Mouse (Mus musculus): ENCODE data around the gene Uhmk1. TPM values are rescaled to one million over a fixed set of nuclear protein-coding genes. Genes with fewer than 3 reads are reported as not detected.

Uhmk1 gene
- total and polyA plus RNA-seq, 2 experiments from 2014 or later = 2.6 to 10.4 TPM

GRCm38 (mm10) chr1:170174814-170175332, 40.3 kb downstream of the Uhmk1 start, which contains the start of gene Uap1:
TSS of gene Uap1 (minus strand) at chr1:170174957.
- WGBS = under 1% methylated on average over 52 of the region's 52 CpGs
- peak; percentile 98 for DNase-seq (ENCODE audit: low spot score)
- Histone ChIP-seq H3K27ac (ENCODE audit: low read depth) (peak within 1 kb of the TSS; percentile 95), H3K9me3 (replicated peaks; ENCODE audit: control insufficient read depth, low read length) (no peaks in the 10 kb centered on the region), H3K27me3 (ENCODE audit: control insufficient read depth, insufficient read depth, low read length) (no peaks in the 10 kb centered on the region), H3K9ac (replicated peaks; ENCODE audit: low read depth, low read length) (peak within 1 kb of the TSS; percentile 92), H3K36me3 (replicated peaks; ENCODE audit: control insufficient read depth, insufficient read depth, low read length) (no peaks in the 10 kb centered on the region), H3K4me3 (ENCODE audit: low read depth, low read length) (peak within 1 kb of the TSS; percentile 92), H3K4me1 (ENCODE audit: control insufficient read depth, insufficient read depth) (peaks cover 18% of the 10 kb centered on the region), H3K4me2 (ENCODE audit: low read depth, low read length) (peak within 1 kb of the TSS; percentile 78)
- ATAC-seq (ENCODE audit: insufficient read depth, low read depth) = peak; percentile 98
- TF ChIP-seq EP300 (IDR thresholded peaks at IDR 0.05; ENCODE audit: low read depth) (peak; percentile 61; the same call in 1 of the 2 replicates), CTCF (IDR thresholded peaks at IDR 0.05; ENCODE audit: low read depth) (peak; percentile 61)

- ATAC-seq (ENCODE audit: insufficient read depth, low read depth) = peak; percentile 48
- TF ChIP-seq CTCF (IDR thresholded peaks at IDR 0.05; ENCODE audit: low read depth) (no peak), EP300 (IDR thresholded peaks at IDR 0.05; ENCODE audit: low read depth) (no peak; the same call in 1 of the 2 replicates)
- DNase-seq (ENCODE audit: low spot score) = peak; percentile 29
- under 1% methylated on average over 45 of the region's 50 CpGs for WGBS
- H3K4me1 ChIP-seq (ENCODE audit: control insufficient read depth, insufficient read depth) = peaks cover 24% of the 10 kb centered on the region
- peak overlapping the region; percentile 92 for H3K9ac ChIP-seq (replicated peaks; ENCODE audit: low read depth, low read length)
- peak overlapping the region; percentile 92 for H3K4me3 ChIP-seq (ENCODE audit: low read depth, low read length)
- H3K36me3 ChIP-seq (replicated peaks; ENCODE audit: control insufficient read depth, insufficient read depth, low read length) = no peaks in the 10 kb centered on the region
- peak overlapping the region; percentile 78 for H3K4me2 ChIP-seq (ENCODE audit: low read depth, low read length)
- no peaks in the 10 kb centered on the region for H3K9me3 ChIP-seq (replicated peaks; ENCODE audit: control insufficient read depth, low read length)
- peak overlapping the region; percentile 89 for H3K27ac ChIP-seq (ENCODE audit: low read depth)
- no peaks in the 10 kb centered on the region for H3K27me3 ChIP-seq (ENCODE audit: control insufficient read depth, insufficient read depth, low read length)
Observed at GRCm38 (mm10) chr1:170173991-170174813, 41.0 kb downstream of the Uhmk1 start.

DNA sequence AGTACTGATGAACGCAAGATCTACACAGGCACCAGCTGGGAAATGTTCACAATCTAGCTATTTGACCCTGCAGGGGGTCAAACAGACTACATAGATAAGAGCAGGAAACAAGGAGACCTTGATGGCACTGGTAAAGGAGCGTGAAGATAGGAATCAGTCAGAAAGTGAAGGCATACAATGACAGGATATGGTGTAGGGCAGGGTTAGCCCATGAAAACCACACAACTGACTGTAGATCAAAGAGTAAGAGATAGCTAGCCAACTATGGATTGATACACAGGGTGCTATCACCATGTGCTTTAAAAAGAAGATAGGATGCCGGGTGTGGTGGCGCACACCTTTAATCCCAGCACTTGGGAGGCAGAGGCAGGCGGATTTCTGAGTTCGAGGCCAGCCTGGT, 47.4 kb downstream of the Uhmk1 start:
- no peak overlapping the region for H3K27ac ChIP-seq (ENCODE audit: low read depth)
- no peak overlapping the region for H3K4me2 ChIP-seq (ENCODE audit: low read depth, low read length)
- DNase-seq (ENCODE audit: low spot score) (no peak), ATAC-seq (ENCODE audit: insufficient read depth, low read depth) (no peak)
- 74% methylated on average over 4 of the region's 6 CpGs for WGBS
- no peaks in the 10 kb centered on the region for H3K27me3 ChIP-seq (ENCODE audit: control insufficient read depth, insufficient read depth, low read length)
- H3K4me1 ChIP-seq (ENCODE audit: control insufficient read depth, insufficient read depth) = peaks cover 17% of the 10 kb centered on the region
- peaks cover 23% of the 10 kb centered on the region for H3K36me3 ChIP-seq (replicated peaks; ENCODE audit: control insufficient read depth, insufficient read depth, low read length)
- TF ChIP-seq CTCF (IDR thresholded peaks at IDR 0.05; ENCODE audit: low read depth) = no peak
- TF ChIP-seq EP300 (IDR thresholded peaks at IDR 0.05; ENCODE audit: low read depth) = no peak
- no peak overlapping the region for H3K4me3 ChIP-seq (ENCODE audit: low read depth, low read length)
- no peak overlapping the region for H3K9ac ChIP-seq (replicated peaks; ENCODE audit: low read depth, low read length)
- no peaks in the 10 kb centered on the region for H3K9me3 ChIP-seq (replicated peaks; ENCODE audit: control insufficient read depth, low read length)

- ATAC-seq (ENCODE audit: insufficient read depth, low read depth) = no peak
- 91% methylated on average over 3 of the region's 3 CpGs for WGBS
Observed at GRCm38 (mm10) chr1:170164913-170165312, 50.3 kb downstream of the Uhmk1 start.

GRCm38 (mm10) chr1:170164053-170164614, 51.1 kb downstream of the Uhmk1 start:
- H3K4me2 ChIP-seq (ENCODE audit: low read depth, low read length) = no peak overlapping the region
- no peak overlapping the region for H3K27ac ChIP-seq (ENCODE audit: low read depth)
- no peak for TF ChIP-seq CTCF (IDR thresholded peaks at IDR 0.05; ENCODE audit: low read depth)
- no peak for TF ChIP-seq EP300 (IDR thresholded peaks at IDR 0.05; ENCODE audit: low read depth)
- peaks cover 42% of the 10 kb centered on the region for H3K36me3 ChIP-seq (replicated peaks; ENCODE audit: control insufficient read depth, insufficient read depth, low read length)
- H3K9ac ChIP-seq (replicated peaks; ENCODE audit: low read depth, low read length) = no peak overlapping the region
- no peak overlapping the region for H3K4me3 ChIP-seq (ENCODE audit: low read depth, low read length)
- DNase-seq (ENCODE audit: low spot score) (no peak), ATAC-seq (ENCODE audit: insufficient read depth, low read depth) (no peak)
- H3K27me3 ChIP-seq (ENCODE audit: control insufficient read depth, insufficient read depth, low read length) = no peaks in the 10 kb centered on the region
- 70% methylated on average over 2 of the region's 2 CpGs for WGBS
- no peaks in the 10 kb centered on the region for H3K9me3 ChIP-seq (replicated peaks; ENCODE audit: control insufficient read depth, low read length)
- peaks cover 19% of the 10 kb centered on the region for H3K4me1 ChIP-seq (ENCODE audit: control insufficient read depth, insufficient read depth)

More at GRCm38 (mm10) chr1:170164913-170165312, 50.3 kb downstream of the Uhmk1 start:
- H3K27ac ChIP-seq (ENCODE audit: low read depth) = no peak overlapping the region
- H3K9me3 ChIP-seq (replicated peaks; ENCODE audit: control insufficient read depth, low read length) = no peaks in the 10 kb centered on the region
- no peaks in the 10 kb centered on the region for H3K27me3 ChIP-seq (ENCODE audit: control insufficient read depth, insufficient read depth, low read length)
- H3K4me2 ChIP-seq (ENCODE audit: low read depth, low read length) = no peak overlapping the region
- H3K4me3 ChIP-seq (ENCODE audit: low read depth, low read length) = no peak overlapping the region
- no peak overlapping the region for H3K9ac ChIP-seq (replicated peaks; ENCODE audit: low read depth, low read length)
- TF ChIP-seq EP300 (IDR thresholded peaks at IDR 0.05; ENCODE audit: low read depth) = no peak
- TF ChIP-seq CTCF (IDR thresholded peaks at IDR 0.05; ENCODE audit: low read depth) = no peak
- DNase-seq (ENCODE audit: low spot score) = no peak
- peaks cover 26% of the 10 kb centered on the region for H3K4me1 ChIP-seq (ENCODE audit: control insufficient read depth, insufficient read depth)
- H3K36me3 ChIP-seq (replicated peaks; ENCODE audit: control insufficient read depth, insufficient read depth, low read length) = peaks cover 36% of the 10 kb centered on the region
